Mouse (Mus musculus): ENCODE measurements at regions not wholly inside any gene's neighbourhood (a gene's known extent, or its start where the extent isn't known, plus 50 kb on each side); places are given as distances from the start of the nearest gene placed in this dataset.

- no peak for DNase-seq (ENCODE audit: low read depth, low spot score)
Measured at GRCm38 (mm10) chr7:69326311-69326710, 577.3 kb upstream of the Arrdc4 start.

GRCm38 (mm10) chr7:69277056-69277705 lies 528.1 kb upstream of the Arrdc4 start:
- no peak for DNase-seq (ENCODE audit: low read depth, low spot score)

DNA sequence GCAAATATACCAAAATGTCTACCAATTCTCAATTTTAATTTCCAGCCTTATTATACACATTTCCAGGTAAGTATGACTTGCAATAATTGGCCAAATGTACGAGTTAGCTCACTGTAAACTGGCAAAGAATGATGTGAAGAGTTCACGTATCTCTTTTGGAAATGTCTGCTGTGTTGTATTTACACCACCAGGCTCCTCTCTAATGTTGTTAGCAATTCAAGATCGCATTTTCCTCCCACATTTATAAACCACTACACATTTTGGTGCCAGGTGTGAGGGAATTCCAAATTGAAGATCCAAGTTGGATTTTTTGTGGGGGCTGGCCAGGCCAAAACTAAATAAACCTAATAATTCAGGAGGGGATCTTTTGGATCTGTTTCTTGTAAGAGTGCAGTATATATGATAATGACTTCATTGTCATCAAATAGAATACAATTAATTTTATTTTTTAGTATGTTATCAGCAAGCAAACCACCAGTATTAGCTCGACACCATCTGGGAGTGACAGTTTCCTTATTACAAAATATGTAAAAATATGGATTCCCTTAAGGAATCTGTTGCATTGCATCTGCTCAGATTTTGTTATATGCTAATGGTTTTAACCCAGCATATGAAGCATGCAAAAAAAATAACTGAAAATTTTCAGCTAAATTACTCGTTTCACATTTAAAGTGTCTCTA lies 527.5 kb upstream of the Arrdc4 start:
- DNase-seq (ENCODE audit: low read depth, low spot score) = no peak

GRCm38 (mm10) chr7:69273670-69274069 lies 524.6 kb upstream of the Arrdc4 start:
- DNase-seq (ENCODE audit: low read depth, low spot score) = no peak

GRCm38 (mm10) chr7:69244519-69244918 lies 495.5 kb upstream of the Arrdc4 start:
- no peak for DNase-seq (ENCODE audit: low read depth, low spot score)

- peak; percentile 79 for DNase-seq (ENCODE audit: low read depth, low spot score)
Measured at GRCm38 (mm10) chr7:69233296-69233695, 484.3 kb upstream of the Arrdc4 start.

GRCm38 (mm10) chr7:69217871-69218270 lies 468.8 kb upstream of the Arrdc4 start:
- DNase-seq (ENCODE audit: low read depth, low spot score) = no peak
